Mouse (Mus musculus) embryonic fibroblast, embryonic 13.5 days (primary cell): ENCODE measurements at regions not wholly inside any gene's neighbourhood (a gene's known extent, or its start where the extent isn't known, plus 50 kb on each side); places are given as distances from the start of the nearest gene placed in this dataset.

ENCODE experiments used
- CTCF ChIP-seq: IDR thresholded peaks from 2 replicates; pipeline ENCODE4 v1.5.1; 2011; ENCODE audit warnings: mild to moderate bottlenecking, control low read depth, low read length, moderate library complexity, borderline replicate concordance; ENCODE audit not compliant: insufficient read depth
- POLR2A ChIP-seq: IDR thresholded peaks from 2 replicates; pipeline ENCODE4 v1.6.1; 2011; ENCODE audit warnings: low read depth, mild to moderate bottlenecking, control low read depth, low read length, moderate library complexity

DNA sequence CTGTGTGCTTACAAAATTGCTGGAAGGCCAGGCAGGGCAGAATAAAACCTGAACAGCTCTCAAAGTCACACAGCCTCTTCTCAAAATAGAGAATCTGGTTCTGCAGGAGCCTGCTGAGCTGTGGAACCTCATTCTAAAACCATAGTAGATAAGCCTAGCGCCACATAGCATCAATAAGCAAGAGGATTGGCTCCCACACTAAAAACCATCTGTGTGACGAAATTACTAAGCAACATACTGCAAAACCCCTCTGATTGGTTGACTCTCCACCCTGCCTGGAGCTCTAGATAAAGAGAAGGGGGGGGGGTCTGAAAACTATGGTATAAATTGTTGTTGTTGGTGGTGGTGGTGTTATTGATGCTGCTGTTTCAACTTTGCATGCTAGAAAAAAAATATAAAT is 122.6 kb upstream of the Trhde start:
- TF ChIP-seq CTCF (no peak), POLR2A (no peak)
